Mouse (Mus musculus) hindbrain, embryonic 14.5 days (tissue): ENCODE results near the gene H2afv. TPM values are rescaled to one million over a fixed set of nuclear protein-coding genes. Genes with fewer than 3 reads are reported as not detected.

ENCODE experiments used
- ATAC-seq: fragments of 200-750 bp; cut with Nextera tagmentation; 2 replicates; pipeline ENCODE4 v1.8.0; 2017; ENCODE audit warnings: moderate number of reproducible peaks, mild to moderate bottlenecking, moderate TSS enrichment, moderate library complexity; ENCODE audit not compliant: low FRiP score
- DNase-seq: peaks from one replicate; pipeline ENCODE4 v3.0.0-alpha.2; 2015; ENCODE audit warnings: low spot score
- H3K27ac ChIP-seq: fragments of 300-500 bp; sonication (generic); 2 replicates; pipeline ENCODE4 v1.5.1; 2014; ENCODE audit warnings: mild to moderate bottlenecking, moderate library complexity
- H3K27me3 ChIP-seq: fragments of 300-500 bp; sonication (generic); 2 replicates; pipeline ENCODE4 v1.6.1; 2014; ENCODE audit warnings: mild to moderate bottlenecking, low read length, mixed read lengths; ENCODE audit not compliant: control insufficient read depth, insufficient read depth
- H3K36me3 ChIP-seq: fragments of 300-500 bp; sonication (generic); replicated peaks from 2 replicates; pipeline ENCODE4 v1.6.1; 2014; ENCODE audit not compliant: control insufficient read depth, insufficient read depth
- H3K4me1 ChIP-seq: fragments of 300-500 bp; sonication (generic); replicated peaks from 2 replicates; pipeline ENCODE4 v1.6.1; 2014; ENCODE audit warnings: antibody characterized with exemption, low read length, mixed read lengths; ENCODE audit not compliant: control insufficient read depth, insufficient read depth
- H3K4me2 ChIP-seq: fragments of 300-500 bp; sonication (generic); replicated peaks from 2 replicates; pipeline ENCODE4 v1.6.1; 2014; ENCODE audit warnings: mild to moderate bottlenecking, moderate library complexity
- H3K4me3 ChIP-seq: fragments of 300-500 bp; sonication (generic); replicated peaks from 2 replicates; pipeline ENCODE4 v1.5.1; 2014; ENCODE audit warnings: mild to moderate bottlenecking, low read length
- H3K9ac ChIP-seq: fragments of 300-500 bp; sonication (generic); 2 replicates; pipeline ENCODE4 v1.6.1; 2014
- H3K9me3 ChIP-seq: fragments of 300-500 bp; sonication (generic); 2 replicates; pipeline ENCODE4 v1.6.1; 2016; ENCODE audit warnings: low read length; ENCODE audit not compliant: control insufficient read depth
- WGBS: fragments of 180-500 bp; shearing (Covaris S2); extraction: QIAGEN DNeasy Blood & Tissue Kit; methylation state at CpG from one replicate; pipeline ENCODE4 v1.1.7; 2014; 5-methylcytosine and 5-hydroxymethylcytosine counted together
- polyA plus RNA-seq: library from polyadenylated mRNA; unstranded; fragments of >200 nt; fragmentation: Nextera tagmentation; extraction: Ambion mirVana; gene quantifications from 2 replicates; pipeline ENCODE4 v1.2.1, GENCODE M21; 2014

H2afv gene
- 239 and 249 TPM in 2 replicates for polyA plus RNA-seq

GRCm38 (mm10) chr11:6444077-6444853, at the start of gene H2afv:
Gene H2afv (minus strand): TSS chr11:6444443.
- under 1% methylated on average over 62 of the region's 80 CpGs for WGBS
- Histone ChIP-seq H3K4me2 (peak within 1 kb of the TSS; percentile 74), H3K36me3 (0 out of 2 replicates have a peak, but pooled peaks cover 4% of the 10 kb centered on the region), H3K27me3 (no peaks in the 10 kb centered on the region), H3K4me3 (peak within 1 kb of the TSS; percentile 78), H3K9ac (peak within 1 kb of the TSS; percentile 82), H3K9me3 (no peaks in the 10 kb centered on the region), H3K4me1 (peaks cover 17% of the 10 kb centered on the region), H3K27ac (peak within 1 kb of the TSS; percentile 94)
- ATAC-seq (peak; percentile 100), DNase-seq (peak; percentile 99)

GRCm38 (mm10) chr11:6489691-6490503, 45.7 kb upstream of the H2afv start:
- Histone ChIP-seq H3K27me3 (no peaks in the 10 kb centered on the region), H3K9ac (no peak overlapping the region), H3K27ac (no peak overlapping the region), H3K4me3 (no peak overlapping the region), H3K36me3 (no peaks in the 10 kb centered on the region), H3K4me2 (no peak overlapping the region), H3K4me1 (no peaks in the 10 kb centered on the region), H3K9me3 (no peaks in the 10 kb centered on the region)
- WGBS: 48% methylated on average over 6 of the region's 6 CpGs
- no peak for ATAC-seq
- DNase-seq: no peak

GRCm38 (mm10) chr11:6489257-6489656, 45.0 kb upstream of the H2afv start:
- ATAC-seq (peak; percentile 37; the same call in 1 of the 2 replicates), DNase-seq (no peak)
- no peaks in the 10 kb centered on the region for H3K9me3 ChIP-seq
- H3K4me1 ChIP-seq: no peaks in the 10 kb centered on the region
- no peak overlapping the region for H3K27ac ChIP-seq
- 54% methylated on average over 7 of the region's 7 CpGs for WGBS
- no peak overlapping the region for H3K4me2 ChIP-seq
- H3K27me3 ChIP-seq: no peaks in the 10 kb centered on the region
- H3K4me3 ChIP-seq: no peak overlapping the region
- no peaks in the 10 kb centered on the region for H3K36me3 ChIP-seq
- H3K9ac ChIP-seq: no peak overlapping the region

- Histone ChIP-seq H3K9ac (no peak overlapping the region), H3K4me1 (no peaks in the 10 kb centered on the region), H3K4me2 (no peak overlapping the region), H3K27me3 (no peaks in the 10 kb centered on the region), H3K4me3 (no peak overlapping the region), H3K36me3 (no peaks in the 10 kb centered on the region), H3K9me3 (no peaks in the 10 kb centered on the region), H3K27ac (no peak overlapping the region)
- DNase-seq (no peak), ATAC-seq (no peak)
- 97% methylated on average over 5 of the region's 5 CpGs for WGBS
Measured at GRCm38 (mm10) chr11:6488041-6488684, 43.9 kb upstream of the H2afv start.

GRCm38 (mm10) chr11:6487496-6487895, 43.3 kb upstream of the H2afv start:
- WGBS: 66% methylated on average over 7 of the region's 7 CpGs
- DNase-seq: no peak
- ATAC-seq: no peak

GRCm38 (mm10) chr11:6486916-6487315, 42.7 kb upstream of the H2afv start:
- Histone ChIP-seq H3K27me3 (no peaks in the 10 kb centered on the region), H3K9ac (no peak overlapping the region), H3K4me2 (no peak overlapping the region), H3K27ac (no peak overlapping the region), H3K4me3 (no peak overlapping the region), H3K4me1 (no peaks in the 10 kb centered on the region), H3K9me3 (no peaks in the 10 kb centered on the region), H3K36me3 (no peaks in the 10 kb centered on the region)
- 63% methylated on average over 6 of the region's 6 CpGs for WGBS
- ATAC-seq: no peak
- no peak for DNase-seq

More at GRCm38 (mm10) chr11:6487496-6487895, 43.3 kb upstream of the H2afv start:
- Histone ChIP-seq H3K4me1 (no peaks in the 10 kb centered on the region), H3K27me3 (no peaks in the 10 kb centered on the region), H3K27ac (no peak overlapping the region), H3K9ac (no peak overlapping the region), H3K4me2 (no peak overlapping the region), H3K4me3 (no peak overlapping the region), H3K36me3 (no peaks in the 10 kb centered on the region), H3K9me3 (no peaks in the 10 kb centered on the region)

- Histone ChIP-seq H3K27me3 (no peaks in the 10 kb centered on the region), H3K4me3 (no peak overlapping the region), H3K4me1 (no peaks in the 10 kb centered on the region), H3K36me3 (no peaks in the 10 kb centered on the region), H3K4me2 (no peak overlapping the region), H3K9me3 (no peaks in the 10 kb centered on the region), H3K9ac (no peak overlapping the region), H3K27ac (no peak overlapping the region)
- no peak for DNase-seq
- no peak for ATAC-seq
- WGBS: 53% methylated on average over 3 of the region's 3 CpGs
Measured at GRCm38 (mm10) chr11:6484244-6484959, 40.2 kb upstream of the H2afv start.

GRCm38 (mm10) chr11:6483103-6483502, 38.9 kb upstream of the H2afv start:
- no peaks in the 10 kb centered on the region for H3K27me3 ChIP-seq
- no peaks in the 10 kb centered on the region for H3K9me3 ChIP-seq
- no peak overlapping the region for H3K4me3 ChIP-seq
- H3K4me2 ChIP-seq: no peak overlapping the region
- no peak overlapping the region for H3K9ac ChIP-seq
- 86% methylated on average over 2 of the region's 2 CpGs for WGBS
- ATAC-seq: no peak
- DNase-seq: no peak
- no peaks in the 10 kb centered on the region for H3K36me3 ChIP-seq
- H3K4me1 ChIP-seq: no peaks in the 10 kb centered on the region
- no peak overlapping the region for H3K27ac ChIP-seq
